Mouse (Mus musculus) brain, embryonic 14.5 days (tissue): Measurements from ENCODE around the gene Dcdc2a.

Source experiments
- CTCF ChIP-seq: fragments of 200-500 bp; IDR thresholded peaks from 2 replicates; pipeline ENCODE4 v1.5.1; 2012; ENCODE audit warnings: inconsistent platforms, mild to moderate bottlenecking, moderate library complexity, borderline replicate concordance; ENCODE audit not compliant: insufficient read depth, insufficient read length; ENCODE audit errors: extremely low read depth
- POLR2A ChIP-seq: fragments of 200-500 bp; IDR thresholded peaks from 2 replicates; pipeline ENCODE4 v1.6.1; 2012; ENCODE audit warnings: mild to moderate bottlenecking, inconsistent platforms, borderline replicate concordance; ENCODE audit not compliant: poor library complexity, insufficient read depth, insufficient read length, severe bottlenecking; ENCODE audit errors: extremely low read depth

GRCm38 (mm10) chr13:25177835-25178234 is 122.0 kb downstream of the Dcdc2a start:
- TF ChIP-seq CTCF (no peak), POLR2A (no peak)
